Mouse (Mus musculus): ENCODE measurements around the gene Ddx42. TPM values are rescaled to one million over a fixed set of nuclear protein-coding genes. Genes with fewer than 3 reads are reported as not detected.

Gene Ddx42
- polyA plus RNA-seq, 1 experiment from 2014 or later = 102 TPM

DNA sequence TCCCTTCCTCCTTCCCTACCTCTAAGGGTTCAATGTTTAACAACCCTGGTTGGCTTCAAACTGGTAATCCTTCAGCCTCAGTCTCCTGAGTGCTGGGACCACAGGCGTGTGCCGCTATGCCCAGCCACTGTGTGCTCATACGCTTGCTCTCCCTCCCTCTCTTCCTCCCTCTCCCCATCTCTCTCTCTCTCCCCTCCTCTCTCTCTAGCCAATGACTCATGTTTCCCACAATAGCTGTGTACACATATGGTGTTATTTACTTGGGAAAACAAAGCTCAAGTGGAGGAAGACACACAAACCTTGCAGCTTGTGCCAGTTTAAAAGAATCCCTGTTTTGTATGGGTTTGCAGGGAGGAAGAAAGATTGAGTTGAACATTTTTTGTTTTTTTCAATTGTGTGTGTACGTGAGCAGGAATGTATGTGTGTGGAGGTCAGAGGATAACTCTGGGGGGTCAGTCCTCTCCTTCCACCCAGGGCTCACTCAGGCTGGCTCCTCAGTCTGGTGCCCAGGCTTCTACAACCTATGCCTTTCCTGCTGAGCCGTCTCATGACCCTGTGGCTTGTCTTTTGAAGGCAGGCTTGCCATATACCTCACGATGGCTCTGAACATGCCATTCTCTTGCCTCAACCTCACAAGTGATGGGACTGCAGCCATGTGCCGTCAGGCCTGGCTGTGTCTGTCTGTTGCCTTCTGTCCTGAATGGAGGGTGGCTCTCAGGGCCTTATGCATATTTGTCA lies 36.8 kb upstream of the Ddx42 start:
- no peaks in the 10 kb centered on the region for H3K4me1 ChIP-seq (ENCODE audit: control insufficient read depth, insufficient read depth, low read length)
- H3K36me3 ChIP-seq (replicated peaks; ENCODE audit: control insufficient read depth, insufficient read depth, low read depth, low read length) = no peaks in the 10 kb centered on the region; the same call in 1 of the 2 replicates
- no peak overlapping the region for H3K4me2 ChIP-seq (ENCODE audit: low read depth, low read length)
- H3K27ac ChIP-seq (replicated peaks; ENCODE audit: low read depth, low read length) = no peak overlapping the region
- H3K9ac ChIP-seq (replicated peaks; ENCODE audit: low read length) = no peak overlapping the region
- no peak for ATAC-seq (replicated peaks; ENCODE audit: insufficient number of reproducible peaks, low FRiP score, low TSS enrichment, low read depth)
- H3K4me3 ChIP-seq (ENCODE audit: low read depth, low read length) = no peak overlapping the region
- DNase-seq (ENCODE audit: low spot score) = no peak
- no peaks in the 10 kb centered on the region for H3K9me3 ChIP-seq (replicated peaks; ENCODE audit: control insufficient read depth, low read length)
- no peaks in the 10 kb centered on the region for H3K27me3 ChIP-seq (ENCODE audit: control insufficient read depth, insufficient read depth, low read length)
- WGBS = 54% methylated on average over 7 of the region's 7 CpGs

DNA sequence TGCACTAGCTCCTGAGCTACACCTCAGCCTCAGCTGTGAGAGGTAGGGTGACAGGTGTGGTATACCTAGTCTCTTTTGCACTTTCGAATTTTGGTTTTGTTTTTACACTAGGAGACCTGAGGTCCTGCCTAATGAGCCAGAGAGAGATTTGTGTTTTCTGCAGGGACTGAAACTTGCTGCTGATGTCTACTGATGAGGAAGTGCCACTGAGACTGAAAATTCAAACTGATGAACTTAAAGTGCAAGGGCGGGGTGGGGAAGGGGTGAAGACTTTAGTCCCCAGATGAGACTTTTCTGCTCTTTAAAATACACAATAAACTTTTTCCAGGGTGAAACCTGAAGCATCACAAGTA lies 36.3 kb upstream of the Ddx42 start:
- ATAC-seq (replicated peaks; ENCODE audit: insufficient number of reproducible peaks, low FRiP score, low TSS enrichment, low read depth) (no peak), DNase-seq (ENCODE audit: low spot score) (no peak)
- H3K9me3 ChIP-seq (replicated peaks; ENCODE audit: control insufficient read depth, low read length) = no peaks in the 10 kb centered on the region
- H3K27ac ChIP-seq (replicated peaks; ENCODE audit: low read depth, low read length) = no peak overlapping the region
- no peak overlapping the region for H3K4me3 ChIP-seq (ENCODE audit: low read depth, low read length)
- H3K36me3 ChIP-seq (replicated peaks; ENCODE audit: control insufficient read depth, insufficient read depth, low read depth, low read length) = no peaks in the 10 kb centered on the region; the same call in 1 of the 2 replicates
- no peak overlapping the region for H3K4me2 ChIP-seq (ENCODE audit: low read depth, low read length)
- no peaks in the 10 kb centered on the region for H3K27me3 ChIP-seq (ENCODE audit: control insufficient read depth, insufficient read depth, low read length)
- WGBS = 78% methylated on average over 2 of the region's 2 CpGs
- no peaks in the 10 kb centered on the region for H3K4me1 ChIP-seq (ENCODE audit: control insufficient read depth, insufficient read depth, low read length)
- no peak overlapping the region for H3K9ac ChIP-seq (replicated peaks; ENCODE audit: low read length)

DNA sequence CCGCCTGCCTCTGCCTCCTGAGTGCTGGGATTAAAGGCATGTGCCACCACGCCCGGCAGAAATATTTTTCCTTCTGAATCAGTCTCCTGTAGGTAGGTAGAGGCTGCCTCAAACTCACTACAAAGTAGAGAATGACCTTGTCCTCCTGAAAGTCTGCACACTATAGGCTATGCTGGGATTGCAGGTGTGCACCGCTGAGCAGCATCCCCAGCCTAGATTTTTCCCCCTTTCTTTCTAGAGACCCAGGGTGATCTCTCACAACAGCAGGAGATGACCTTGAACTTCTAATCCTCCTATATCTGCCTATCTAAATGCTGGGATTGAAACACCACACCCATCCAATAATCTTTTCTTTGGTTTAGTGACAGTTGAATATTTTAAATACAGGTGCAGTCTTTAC lies 29.4 kb upstream of the Ddx42 start:
- Histone ChIP-seq H3K27me3 (ENCODE audit: control insufficient read depth, insufficient read depth, low read length) (no peaks in the 10 kb centered on the region), H3K4me3 (ENCODE audit: low read depth, low read length) (no peak overlapping the region), H3K4me2 (ENCODE audit: low read depth, low read length) (no peak overlapping the region), H3K27ac (replicated peaks; ENCODE audit: low read depth, low read length) (no peak overlapping the region), H3K4me1 (ENCODE audit: control insufficient read depth, insufficient read depth, low read length) (no peaks in the 10 kb centered on the region), H3K9ac (replicated peaks; ENCODE audit: low read length) (no peak overlapping the region), H3K9me3 (replicated peaks; ENCODE audit: control insufficient read depth, low read length) (no peaks in the 10 kb centered on the region), H3K36me3 (replicated peaks; ENCODE audit: control insufficient read depth, insufficient read depth, low read depth, low read length) (no peaks in the 10 kb centered on the region; the same call in 1 of the 2 replicates)
- DNase-seq (ENCODE audit: low spot score) = no peak
- WGBS = 94% methylated on average over 4 of the region's 4 CpGs
- ATAC-seq (replicated peaks; ENCODE audit: insufficient number of reproducible peaks, low FRiP score, low TSS enrichment, low read depth) = no peak

DNA sequence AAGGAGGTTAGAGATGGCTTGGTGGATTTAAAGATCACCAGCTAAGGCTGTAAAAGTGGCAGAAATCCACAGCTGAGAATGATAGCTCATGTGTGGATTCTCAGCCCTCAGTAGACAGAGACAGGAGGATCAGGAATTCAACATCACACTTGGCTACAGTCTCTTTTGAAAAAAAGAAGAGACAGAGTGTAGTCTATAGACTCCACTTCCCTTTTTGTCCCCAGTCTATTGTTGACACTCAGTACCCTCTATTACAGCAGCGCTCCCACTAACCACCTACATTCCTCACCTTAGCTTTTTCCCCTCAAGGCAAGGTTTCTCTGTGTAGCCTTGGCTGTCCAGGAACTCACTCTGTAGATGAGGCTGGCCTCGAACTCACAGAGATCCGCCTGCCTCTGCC lies 25.0 kb upstream of the Ddx42 start:
- WGBS = 91% methylated on average over 3 of the region's 3 CpGs
- DNase-seq (ENCODE audit: low spot score) (no peak), ATAC-seq (replicated peaks; ENCODE audit: insufficient number of reproducible peaks, low FRiP score, low TSS enrichment, low read depth) (no peak)
- no peak overlapping the region for H3K4me2 ChIP-seq (ENCODE audit: low read depth, low read length)
- H3K4me1 ChIP-seq (ENCODE audit: control insufficient read depth, insufficient read depth, low read length) = no peaks in the 10 kb centered on the region
- H3K27ac ChIP-seq (replicated peaks; ENCODE audit: low read depth, low read length) = no peak overlapping the region
- H3K9me3 ChIP-seq (replicated peaks; ENCODE audit: control insufficient read depth, low read length) = no peaks in the 10 kb centered on the region
- no peaks in the 10 kb centered on the region for H3K36me3 ChIP-seq (replicated peaks; ENCODE audit: control insufficient read depth, insufficient read depth, low read depth, low read length)
- H3K4me3 ChIP-seq (ENCODE audit: low read depth, low read length) = no peak overlapping the region
- H3K9ac ChIP-seq (replicated peaks; ENCODE audit: low read length) = no peak overlapping the region
- no peaks in the 10 kb centered on the region for H3K27me3 ChIP-seq (ENCODE audit: control insufficient read depth, insufficient read depth, low read length)

DNA sequence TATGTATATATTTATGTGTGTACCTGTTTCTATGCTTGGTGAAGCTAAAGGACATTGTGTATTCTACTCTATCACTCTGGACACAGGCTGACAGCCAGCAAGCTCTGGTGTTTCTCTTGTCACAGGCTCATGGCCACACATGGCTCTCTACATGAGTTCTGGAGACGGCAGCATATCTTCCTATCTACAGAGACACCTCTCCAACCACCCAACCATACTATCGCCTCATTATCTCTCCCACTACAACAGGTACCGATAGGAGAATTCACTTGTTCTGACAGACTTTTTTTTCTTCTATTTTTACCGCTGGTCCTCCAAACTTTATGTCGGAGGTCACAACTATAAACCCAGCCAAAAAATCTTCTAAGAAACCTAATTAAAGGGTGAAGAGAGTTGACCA lies 24.5 kb upstream of the Ddx42 start:
- no peaks in the 10 kb centered on the region for H3K9me3 ChIP-seq (replicated peaks; ENCODE audit: control insufficient read depth, low read length)
- ATAC-seq (replicated peaks; ENCODE audit: insufficient number of reproducible peaks, low FRiP score, low TSS enrichment, low read depth) = no peak
- H3K9ac ChIP-seq (replicated peaks; ENCODE audit: low read length) = no peak overlapping the region
- peak overlapping the region; percentile 59; the same call in 1 of the 2 replicates for H3K4me3 ChIP-seq (ENCODE audit: low read depth, low read length)
- DNase-seq (ENCODE audit: low spot score) = no peak
- 87% methylated on average over 5 of the region's 5 CpGs for WGBS
- no peaks in the 10 kb centered on the region for H3K4me1 ChIP-seq (ENCODE audit: control insufficient read depth, insufficient read depth, low read length)
- H3K36me3 ChIP-seq (replicated peaks; ENCODE audit: control insufficient read depth, insufficient read depth, low read depth, low read length) = no peaks in the 10 kb centered on the region
- H3K27me3 ChIP-seq (ENCODE audit: control insufficient read depth, insufficient read depth, low read length) = no peaks in the 10 kb centered on the region
- no peak overlapping the region for H3K27ac ChIP-seq (replicated peaks; ENCODE audit: low read depth, low read length)
- peak overlapping the region; percentile 42; the same call in 1 of the 2 replicates for H3K4me2 ChIP-seq (ENCODE audit: low read depth, low read length)

DNA sequence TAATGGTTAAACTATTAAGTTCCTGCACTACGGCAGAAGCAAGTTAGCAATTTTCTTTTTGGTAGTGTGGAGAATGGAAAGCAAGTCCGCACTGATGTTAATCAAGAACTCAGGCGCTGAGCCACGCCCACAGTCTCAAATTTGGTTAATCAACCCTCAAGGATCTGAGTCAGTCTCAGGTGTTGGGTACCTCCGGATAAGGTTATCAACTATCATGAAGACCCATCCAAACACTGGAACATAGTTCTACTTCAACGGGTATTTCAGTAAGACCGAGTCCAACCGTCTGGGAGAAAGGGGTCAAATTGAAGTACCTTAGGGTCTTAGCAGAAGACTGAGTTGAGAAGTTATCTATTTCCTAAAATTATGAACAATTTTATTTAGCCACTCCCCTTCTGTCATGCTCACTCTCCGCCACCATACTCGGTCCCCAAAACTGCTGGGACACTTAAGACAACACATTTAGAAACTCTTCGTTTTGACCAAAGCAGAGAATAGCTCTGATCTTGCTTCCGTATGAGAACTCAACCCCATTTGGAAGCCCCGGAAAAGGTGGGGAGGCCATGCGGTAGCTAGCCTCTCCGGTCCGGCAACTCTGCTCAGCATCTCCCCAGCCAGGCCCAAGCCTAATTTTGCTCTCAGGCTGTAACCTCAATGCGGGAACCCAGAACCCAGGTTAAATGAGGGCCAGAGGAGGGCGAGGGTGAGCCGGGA lies 23.9 kb upstream of the Ddx42 start:
- Histone ChIP-seq H3K36me3 (replicated peaks; ENCODE audit: control insufficient read depth, insufficient read depth, low read depth, low read length) (no peaks in the 10 kb centered on the region), H3K27me3 (ENCODE audit: control insufficient read depth, insufficient read depth, low read length) (no peaks in the 10 kb centered on the region), H3K9me3 (replicated peaks; ENCODE audit: control insufficient read depth, low read length) (no peaks in the 10 kb centered on the region), H3K4me1 (ENCODE audit: control insufficient read depth, insufficient read depth, low read length) (no peaks in the 10 kb centered on the region), H3K4me2 (ENCODE audit: low read depth, low read length) (peak overlapping the region; percentile 42), H3K9ac (replicated peaks; ENCODE audit: low read length) (peak overlapping the region; percentile 67), H3K4me3 (ENCODE audit: low read depth, low read length) (peak overlapping the region; percentile 59), H3K27ac (replicated peaks; ENCODE audit: low read depth, low read length) (peak overlapping the region; percentile 60)
- ATAC-seq (replicated peaks; ENCODE audit: insufficient number of reproducible peaks, low FRiP score, low TSS enrichment, low read depth) (no peak; the same call in 1 of the 2 replicates), DNase-seq (ENCODE audit: low spot score) (no peak)
- WGBS = 10% methylated on average over 19 of the region's 19 CpGs

DNA sequence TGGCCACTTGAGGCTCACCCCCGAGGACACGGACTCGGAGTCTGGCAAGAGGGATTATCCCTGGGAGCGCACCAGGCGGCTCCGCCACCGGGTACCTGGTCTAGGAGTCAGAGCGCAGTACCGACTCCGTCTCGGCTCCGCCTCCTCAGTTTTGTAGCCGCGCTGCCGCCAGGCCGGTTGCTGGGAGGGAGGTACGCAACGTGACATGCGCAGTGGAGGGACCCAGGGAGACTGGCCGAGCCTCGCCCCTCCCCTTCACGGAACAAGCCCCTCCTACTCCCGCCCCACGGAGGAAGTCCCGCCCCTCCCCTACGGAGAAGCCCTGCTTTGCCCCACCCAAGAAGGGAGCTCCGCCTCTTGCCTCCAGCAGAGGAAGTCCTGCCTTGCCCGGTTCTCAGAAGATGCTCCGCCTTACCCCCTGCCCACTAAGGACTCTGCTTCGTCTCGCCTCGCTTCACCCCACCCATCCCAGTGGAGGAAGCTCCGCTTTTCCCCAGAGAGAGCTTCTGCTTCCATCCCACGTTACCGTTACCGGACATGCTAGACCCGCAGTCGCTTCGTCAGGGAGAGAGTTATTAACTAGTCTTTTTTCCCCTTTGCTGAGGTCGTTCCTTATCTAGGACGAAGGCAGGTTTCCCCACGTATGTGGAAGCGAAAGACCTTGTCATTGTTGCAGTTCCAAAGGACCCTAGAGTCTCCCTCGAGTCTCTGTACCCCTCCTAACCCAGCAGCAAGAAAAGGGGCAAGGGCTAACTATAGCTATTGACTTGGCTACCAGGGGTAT lies 23.2 kb upstream of the Ddx42 start:
- WGBS = under 1% methylated on average over 44 of the region's 44 CpGs
- no peaks in the 10 kb centered on the region for H3K9me3 ChIP-seq (replicated peaks; ENCODE audit: control insufficient read depth, low read length)
- peak overlapping the region; percentile 67 for H3K9ac ChIP-seq (replicated peaks; ENCODE audit: low read length)
- H3K4me1 ChIP-seq (ENCODE audit: control insufficient read depth, insufficient read depth, low read length) = no peaks in the 10 kb centered on the region
- no peaks in the 10 kb centered on the region for H3K36me3 ChIP-seq (replicated peaks; ENCODE audit: control insufficient read depth, insufficient read depth, low read depth, low read length)
- peak overlapping the region; percentile 42 for H3K4me2 ChIP-seq (ENCODE audit: low read depth, low read length)
- DNase-seq (ENCODE audit: low spot score) = peak; percentile 98
- H3K4me3 ChIP-seq (ENCODE audit: low read depth, low read length) = peak overlapping the region; percentile 59
- H3K27me3 ChIP-seq (ENCODE audit: control insufficient read depth, insufficient read depth, low read length) = no peaks in the 10 kb centered on the region
- peak overlapping the region; percentile 60 for H3K27ac ChIP-seq (replicated peaks; ENCODE audit: low read depth, low read length)
- ATAC-seq (replicated peaks; ENCODE audit: insufficient number of reproducible peaks, low FRiP score, low TSS enrichment, low read depth) = peak; percentile 96
